In the genomic region with DNA sequence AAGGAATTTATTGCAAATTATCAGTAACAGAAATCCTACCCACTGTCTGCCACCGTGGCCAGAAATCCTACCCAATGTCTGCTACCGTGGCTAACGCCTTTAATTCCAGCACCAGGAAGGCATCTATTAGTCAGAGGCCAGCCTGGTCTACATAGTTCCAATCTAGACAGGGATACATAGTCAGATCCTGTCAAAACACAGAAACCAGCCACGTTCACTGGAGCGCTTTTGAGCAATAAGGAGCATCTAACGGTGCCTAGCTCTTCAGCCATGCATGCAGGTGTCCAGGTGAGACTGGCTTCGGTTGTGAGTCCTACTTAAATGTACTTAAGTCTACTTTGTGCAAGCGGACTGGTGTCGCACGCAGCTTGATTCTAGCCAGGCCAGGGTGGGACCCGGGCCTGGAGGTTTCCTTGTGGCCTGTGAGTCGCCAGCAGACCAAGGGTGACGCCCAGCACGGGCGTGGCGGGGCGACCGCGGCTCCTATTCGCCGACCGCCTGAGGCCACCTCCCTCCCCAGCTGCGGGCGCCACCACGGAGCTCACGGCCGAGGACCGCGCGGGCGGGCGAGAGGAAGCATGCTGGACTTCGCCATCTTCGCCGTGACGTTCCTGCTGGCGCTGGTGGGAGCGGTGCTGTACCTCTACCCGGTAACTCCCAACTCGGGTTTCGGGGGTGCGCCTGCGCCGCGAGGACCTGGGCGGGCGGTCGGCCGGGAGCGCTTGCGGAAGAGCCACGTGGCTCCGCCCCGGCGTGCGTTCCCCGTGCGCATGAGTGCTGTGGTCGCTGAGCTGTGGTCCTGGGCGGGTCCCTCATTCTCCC, we compare ENCODE assay signal across 8 mouse cellular contexts. TPM values are rescaled to one million over a fixed set of nuclear protein-coding genes. Genes with fewer than 3 reads are reported as not detected.
DNase-seq lines count a peak whose midpoint lies in the region; ATAC-seq and TF ChIP-seq lines count a peak whose summit lies in the region.

TSS of gene Cyp20a1 (plus strand) at position 516 of the 822 bp plus-strand sequence.

- peak; percentile 91 for DNase-seq in CD4-positive helper T cell, adult 2 months (ENCODE audit: low read depth, low spot score)
- peak; percentile 74 for DNase-seq in brain, embryonic 18.5 days (ENCODE audit: low read depth, low spot score)
- DNase-seq in kidney, postnatal 0 days (ENCODE audit: low spot score): peak; percentile 95
- DNase-seq in liver, embryonic 11.5 days (ENCODE audit: low spot score): peak; percentile 92
- peak; percentile 89 for DNase-seq in naive thymus-derived CD4-positive, alpha-beta T cell, adult 2 months (ENCODE audit: low read depth)

- ATAC-seq in erythroid progenitor cell, adult 5-6 weeks (replicated peaks; ENCODE audit: low FRiP score, poor library complexity, severe bottlenecking): peak; percentile 99
- peak; percentile 96 for ATAC-seq in heart, embryonic 12.5 days (ENCODE audit: insufficient number of reproducible peaks, low FRiP score)
- peak; percentile 99 for ATAC-seq in kidney, postnatal 0 days (replicated peaks; ENCODE audit: low FRiP score, low read depth)
- peak; percentile 98 for ATAC-seq in liver, embryonic 11.5 days (replicated peaks; ENCODE audit: low FRiP score)
- ATAC-seq in stomach, embryonic 14.5 days (ENCODE audit: insufficient number of reproducible peaks, insufficient read depth, low FRiP score, low read depth): peak; percentile 98

- 1% methylated on average over 60 of the region's 60 CpGs for WGBS in heart, embryonic 12.5 days
- WGBS in kidney, postnatal 0 days: 1% methylated on average over 60 of the region's 60 CpGs
- WGBS in liver, embryonic 11.5 days: 2% methylated on average over 54 of the region's 60 CpGs
- WGBS in stomach, embryonic 14.5 days: 2% methylated on average over 60 of the region's 60 CpGs

- peaks cover 8% of the 10 kb centered on the region for H3K36me3 ChIP-seq in heart, embryonic 12.5 days
- peaks cover 3% of the 10 kb centered on the region; the same call in 1 of the 2 replicates for H3K36me3 ChIP-seq in kidney, postnatal 0 days (ENCODE audit: insufficient read depth, low read length)
- H3K36me3 ChIP-seq in liver, embryonic 11.5 days (ENCODE audit: control insufficient read depth, insufficient read depth, low read length): peaks cover 2% of the 10 kb centered on the region; the same call in 1 of the 2 replicates
- 0 out of 2 replicates have a peak, but pooled peaks cover 7% of the 10 kb centered on the region for H3K36me3 ChIP-seq in stomach, embryonic 14.5 days (ENCODE audit: control insufficient read depth, insufficient read depth, low read length)

- TF ChIP-seq CTCF in kidney, postnatal 0 days (IDR thresholded peaks at IDR 0.05; ENCODE audit: low read depth): no peak

- H3K27me3 ChIP-seq in heart, embryonic 12.5 days (replicated peaks): no peaks in the 10 kb centered on the region
- no peaks in the 10 kb centered on the region for H3K27me3 ChIP-seq in kidney, postnatal 0 days (ENCODE audit: insufficient read depth, low read length)
- H3K27me3 ChIP-seq in liver, embryonic 11.5 days (replicated peaks; ENCODE audit: control insufficient read depth, insufficient read depth, low read length): no peaks in the 10 kb centered on the region
- H3K27me3 ChIP-seq in stomach, embryonic 14.5 days (ENCODE audit: control insufficient read depth, insufficient read depth, low read length): no peaks in the 10 kb centered on the region

- H3K4me3 ChIP-seq in heart, embryonic 12.5 days: peak within 1 kb of the TSS; percentile 63
- H3K4me3 ChIP-seq in kidney, postnatal 0 days (replicated peaks; ENCODE audit: low read depth, low read length): peak within 1 kb of the TSS; percentile 64
- H3K4me3 ChIP-seq in liver, embryonic 11.5 days (ENCODE audit: low read depth, low read length): peak within 1 kb of the TSS; percentile 67
- H3K4me3 ChIP-seq in stomach, embryonic 14.5 days (ENCODE audit: low read depth, low read length): peak within 1 kb of the TSS; percentile 61

- H3K9ac ChIP-seq in heart, embryonic 12.5 days: peak within 1 kb of the TSS; percentile 73
- peak within 1 kb of the TSS; percentile 67 for H3K9ac ChIP-seq in kidney, postnatal 0 days (ENCODE audit: low read depth, low read length)
- H3K9ac ChIP-seq in liver, embryonic 11.5 days (ENCODE audit: low read depth, low read length): peak within 1 kb of the TSS; percentile 73
- peak within 1 kb of the TSS; percentile 49 for H3K9ac ChIP-seq in stomach, embryonic 14.5 days (replicated peaks; ENCODE audit: low read depth, low read length)

- H3K27ac ChIP-seq in heart, embryonic 12.5 days (ENCODE audit: poor library complexity, severe bottlenecking): peak within 1 kb of the TSS; percentile 90
- H3K27ac ChIP-seq in kidney, postnatal 0 days: peak within 1 kb of the TSS; percentile 93
- peak within 1 kb of the TSS; percentile 90 for H3K27ac ChIP-seq in liver, embryonic 11.5 days (ENCODE audit: low read depth, low read length)
- H3K27ac ChIP-seq in stomach, embryonic 14.5 days (ENCODE audit: low read length): peak within 1 kb of the TSS; percentile 95

- peaks cover 17% of the 10 kb centered on the region for H3K4me1 ChIP-seq in heart, embryonic 12.5 days (replicated peaks)
- peaks cover 8% of the 10 kb centered on the region for H3K4me1 ChIP-seq in kidney, postnatal 0 days (replicated peaks; ENCODE audit: insufficient read depth, low read length)
- H3K4me1 ChIP-seq in liver, embryonic 11.5 days (replicated peaks; ENCODE audit: control insufficient read depth, insufficient read depth, low read length): peaks cover 7% of the 10 kb centered on the region; the same call in 1 of the 2 replicates
- no peaks in the 10 kb centered on the region for H3K4me1 ChIP-seq in stomach, embryonic 14.5 days (ENCODE audit: control insufficient read depth, insufficient read depth, low read length)

- H3K4me2 ChIP-seq in heart, embryonic 12.5 days: peak within 1 kb of the TSS; percentile 69
- H3K4me2 ChIP-seq in kidney, postnatal 0 days (ENCODE audit: low read length): peak within 1 kb of the TSS; percentile 79
- H3K4me2 ChIP-seq in liver, embryonic 11.5 days: peak within 1 kb of the TSS; percentile 79
- peak within 1 kb of the TSS; percentile 72 for H3K4me2 ChIP-seq in stomach, embryonic 14.5 days (replicated peaks; ENCODE audit: low read depth, low read length)

- H3K9me3 ChIP-seq in heart, embryonic 12.5 days (replicated peaks): no peaks in the 10 kb centered on the region
- no peaks in the 10 kb centered on the region for H3K9me3 ChIP-seq in kidney, postnatal 0 days (replicated peaks; ENCODE audit: low read length)
- no peaks in the 10 kb centered on the region for H3K9me3 ChIP-seq in liver, embryonic 11.5 days (ENCODE audit: control insufficient read depth, low read length)
- no peaks in the 10 kb centered on the region for H3K9me3 ChIP-seq in stomach, embryonic 14.5 days (ENCODE audit: control insufficient read depth, low read depth, low read length)

RNA-seq across cellular contexts. Expression of gene Cyp20a1, which starts in this region (rescaled TPM):
- 1.7 TPM in 1 of 2 replicates, not detected in the other for total RNA-seq in erythroid progenitor cell, adult 5-6 weeks (2015; ENCODE audit: low replicate concordance)
- total RNA-seq in erythroid progenitor cell, adult 5-6 weeks (2017; ENCODE audit: low replicate concordance): 7.4 and 10.1 TPM in 2 replicates
- polyA plus RNA-seq in heart, embryonic 12.5 days (2016; fragmentation: Nextera tagmentation; extraction: Ambion mirVana): 29.0 and 31.8 TPM in 2 replicates
- polyA plus RNA-seq in kidney, postnatal 0 days (2015; fragmentation: Nextera tagmentation; extraction: Ambion mirVana): 17.7 and 18.0 TPM in 2 replicates
- polyA plus RNA-seq in liver, embryonic 11.5 days (2014; fragmentation: Nextera tagmentation; extraction: Ambion mirVana): 24.5 and 29.5 TPM in 2 replicates
- 19.0 and 24.5 TPM in 2 replicates for polyA plus RNA-seq in stomach, embryonic 14.5 days (2014; fragmentation: Nextera tagmentation; extraction: Ambion mirVana)

Comparison
In these comparisons a context has a peak if more than half of its experiments do, and no peak if none do; other contexts are left out.
1. Peak in every context shown above with its lines: DNase-seq, ATAC-seq, H3K4me3 ChIP-seq and H3K27ac ChIP-seq.